Mouse (Mus musculus) c-Kit-negative CD71-positive TER-119-positive erythroid progenitor cells, embryonic 14.5 days (primary cell): ENCODE measurements around the gene Gng7.

Experiments used
- DNase-seq: peaks from one replicate; pipeline ENCODE4 v3.0.0-alpha.2; 2013; ENCODE audit warnings: low read depth, low spot score

The Gng7 gene

GRCm38 (mm10) chr10:81025639-81026275 lies 11.0 kb upstream of the Gng7 start, which contains the start of gene Diras1:
TSS of gene Diras1 (minus strand) at chr10:81025662.
- no peak for DNase-seq

- DNase-seq, result no peak
These were observed 10.4 kb upstream of the Gng7 start for GRCm38 (mm10) chr10:81025047-81025621.

GRCm38 (mm10) chr10:81024346-81024937 lies 9.7 kb upstream of the Gng7 start:
- no peak for DNase-seq

GRCm38 (mm10) chr10:81022744-81023143 lies 8.0 kb upstream of the Gng7 start:
- DNase-seq, result no peak

GRCm38 (mm10) chr10:81021547-81022110 lies 6.9 kb upstream of the Gng7 start:
- no peak for DNase-seq

- DNase-seq, result no peak
These were observed 5.5 kb upstream of the Gng7 start for GRCm38 (mm10) chr10:81020207-81020606.

- DNase-seq, result no peak
These were observed 4.9 kb upstream of the Gng7 start for GRCm38 (mm10) chr10:81019687-81020086.

GRCm38 (mm10) chr10:81018326-81018725 lies 3.6 kb upstream of the Gng7 start:
- DNase-seq, result no peak

GRCm38 (mm10) chr10:81016645-81017044 lies 1.9 kb upstream of the Gng7 start:
- DNase-seq, result no peak

GRCm38 (mm10) chr10:81015666-81016065 lies 921 bp upstream of the Gng7 start:
- no peak for DNase-seq

GRCm38 (mm10) chr10:81010851-81011250 lies 3.9 kb downstream of the Gng7 start:
- DNase-seq, result no peak

- DNase-seq, result no peak
These were observed 7.5 kb downstream of the Gng7 start for GRCm38 (mm10) chr10:81007240-81007639.

GRCm38 (mm10) chr10:81006005-81006677 lies 8.6 kb downstream of the Gng7 start:
- DNase-seq, result no peak

GRCm38 (mm10) chr10:81001161-81001560 lies 13.6 kb downstream of the Gng7 start:
- DNase-seq, result no peak

GRCm38 (mm10) chr10:81000197-81001062 lies 14.3 kb downstream of the Gng7 start:
- DNase-seq, result no peak

- DNase-seq, result peak; percentile 57
These were observed 15.2 kb downstream of the Gng7 start for GRCm38 (mm10) chr10:80999362-81000196.

- DNase-seq, result peak; percentile 29
These were observed 16.0 kb downstream of the Gng7 start for GRCm38 (mm10) chr10:80998778-80999177.

- DNase-seq, result no peak
These were observed 16.7 kb downstream of the Gng7 start for GRCm38 (mm10) chr10:80998021-80998420.

GRCm38 (mm10) chr10:80997332-80997731 lies 17.4 kb downstream of the Gng7 start:
- DNase-seq, result no peak

- DNase-seq, result no peak
These were observed 18.2 kb downstream of the Gng7 start for GRCm38 (mm10) chr10:80996501-80996900.
